Mouse (Mus musculus) testis, adult 2 months (tissue): ENCODE data around the gene Hoxa3.

Experiments used
- CTCF ChIP-seq: fragments of 200-500 bp; IDR thresholded peaks from 2 replicates; pipeline ENCODE4 v1.5.1; 2012; ENCODE audit warnings: low read depth, mild to moderate bottlenecking, inconsistent platforms, low read length, moderate library complexity; ENCODE audit not compliant: control insufficient read depth, insufficient read depth, insufficient replicate concordance
- POLR2A ChIP-seq: fragments of 200-500 bp; IDR thresholded peaks from 2 replicates; pipeline ENCODE4 v1.6.1; 2012; ENCODE audit warnings: low read depth, mild to moderate bottlenecking, inconsistent platforms, low read length, moderate library complexity; ENCODE audit not compliant: control insufficient read depth

- TF ChIP-seq CTCF (no peak), POLR2A (no peak)
Observed at GRCm38 (mm10) chr6:52261751-52262462, 48.8 kb upstream of the Hoxa3 start.
